Mouse (Mus musculus): ENCODE results near the gene Themis. TPM values are rescaled to one million over a fixed set of nuclear protein-coding genes. Genes with fewer than 3 reads are reported as not detected.
A peak's percentile ranks its signal among the peaks of the same experiment; 100 is the strongest.

The Themis gene
- polyA plus RNA-seq, 1 experiment = not detected

GRCm38 (mm10) chr10:28673931-28674330 lies 5.8 kb downstream of the Themis start:
- Histone ChIP-seq H3K27ac (ENCODE audit: insufficient read depth, low read length) (no peak overlapping the region), H3K4me3 (ENCODE audit: insufficient read depth, low read length) (no peak overlapping the region), H3K4me1 (ENCODE audit: control insufficient read depth, insufficient read depth, low read length) (no peaks in the 10 kb centered on the region)
- no peak for TF ChIP-seq CTCF (IDR thresholded peaks at IDR 0.05; ENCODE audit: extremely low read depth, insufficient read depth, low read length)
- no peak for TF ChIP-seq POLR2A (IDR thresholded peaks at IDR 0.05; ENCODE audit: extremely low read depth, insufficient read depth, low read length)

GRCm38 (mm10) chr10:28675337-28675736 lies 7.2 kb downstream of the Themis start:
- Histone ChIP-seq H3K27ac (ENCODE audit: insufficient read depth, low read length) (no peak overlapping the region), H3K4me3 (ENCODE audit: insufficient read depth, low read length) (no peak overlapping the region), H3K4me1 (ENCODE audit: control insufficient read depth, insufficient read depth, low read length) (no peaks in the 10 kb centered on the region)
- TF ChIP-seq POLR2A (IDR thresholded peaks at IDR 0.05; ENCODE audit: extremely low read depth, insufficient read depth, low read length) (no peak), CTCF (IDR thresholded peaks at IDR 0.05; ENCODE audit: extremely low read depth, insufficient read depth, low read length) (no peak)

GRCm38 (mm10) chr10:28694981-28695380 lies 26.8 kb downstream of the Themis start:
- no peak for TF ChIP-seq POLR2A (IDR thresholded peaks at IDR 0.05; ENCODE audit: extremely low read depth, insufficient read depth, low read length)
- no peak for TF ChIP-seq CTCF (IDR thresholded peaks at IDR 0.05; ENCODE audit: extremely low read depth, insufficient read depth, low read length)
- Histone ChIP-seq H3K4me1 (ENCODE audit: control insufficient read depth, insufficient read depth, low read length) (no peaks in the 10 kb centered on the region), H3K27ac (ENCODE audit: insufficient read depth, low read length) (no peak overlapping the region), H3K4me3 (ENCODE audit: insufficient read depth, low read length) (no peak overlapping the region)

GRCm38 (mm10) chr10:28696032-28696431 lies 27.9 kb downstream of the Themis start:
- no peak for TF ChIP-seq POLR2A (IDR thresholded peaks at IDR 0.05; ENCODE audit: extremely low read depth, insufficient read depth, low read length)
- H3K4me1 ChIP-seq (ENCODE audit: control insufficient read depth, insufficient read depth, low read length) = no peaks in the 10 kb centered on the region
- H3K27ac ChIP-seq (ENCODE audit: insufficient read depth, low read length) = no peak overlapping the region
- no peak overlapping the region for H3K4me3 ChIP-seq (ENCODE audit: insufficient read depth, low read length)

GRCm38 (mm10) chr10:28698175-28698574 lies 30.0 kb downstream of the Themis start:
- no peak for TF ChIP-seq CTCF (IDR thresholded peaks at IDR 0.05; ENCODE audit: extremely low read depth, insufficient read depth, low read length)
- TF ChIP-seq POLR2A (IDR thresholded peaks at IDR 0.05; ENCODE audit: extremely low read depth, insufficient read depth, low read length) = no peak
- Histone ChIP-seq H3K27ac (ENCODE audit: insufficient read depth, low read length) (no peak overlapping the region), H3K4me3 (ENCODE audit: insufficient read depth, low read length) (no peak overlapping the region), H3K4me1 (ENCODE audit: control insufficient read depth, insufficient read depth, low read length) (no peaks in the 10 kb centered on the region)

- TF ChIP-seq POLR2A (IDR thresholded peaks at IDR 0.05; ENCODE audit: extremely low read depth, insufficient read depth, low read length) (no peak), CTCF (IDR thresholded peaks at IDR 0.05; ENCODE audit: extremely low read depth, insufficient read depth, low read length) (no peak)
- no peak overlapping the region for H3K27ac ChIP-seq (ENCODE audit: insufficient read depth, low read length)
- no peak overlapping the region for H3K4me3 ChIP-seq (ENCODE audit: insufficient read depth, low read length)
- H3K4me1 ChIP-seq (ENCODE audit: control insufficient read depth, insufficient read depth, low read length) = no peaks in the 10 kb centered on the region
Measured at GRCm38 (mm10) chr10:28721828-28722227, 53.7 kb downstream of the Themis start.

- TF ChIP-seq POLR2A (IDR thresholded peaks at IDR 0.05; ENCODE audit: extremely low read depth, insufficient read depth, low read length) (no peak), CTCF (IDR thresholded peaks at IDR 0.05; ENCODE audit: extremely low read depth, insufficient read depth, low read length) (no peak)
- no peak overlapping the region for H3K4me3 ChIP-seq (ENCODE audit: insufficient read depth, low read length)
- H3K4me1 ChIP-seq (ENCODE audit: control insufficient read depth, insufficient read depth, low read length) = no peaks in the 10 kb centered on the region
- no peak overlapping the region for H3K27ac ChIP-seq (ENCODE audit: insufficient read depth, low read length)
Measured at GRCm38 (mm10) chr10:28723266-28723665, 55.1 kb downstream of the Themis start.

GRCm38 (mm10) chr10:28730122-28730521 lies 62.0 kb downstream of the Themis start:
- Histone ChIP-seq H3K4me1 (ENCODE audit: control insufficient read depth, insufficient read depth, low read length) (no peaks in the 10 kb centered on the region), H3K4me3 (ENCODE audit: insufficient read depth, low read length) (no peak overlapping the region), H3K27ac (ENCODE audit: insufficient read depth, low read length) (no peak overlapping the region)
- TF ChIP-seq CTCF (IDR thresholded peaks at IDR 0.05; ENCODE audit: extremely low read depth, insufficient read depth, low read length) (peak; percentile 47), POLR2A (IDR thresholded peaks at IDR 0.05; ENCODE audit: extremely low read depth, insufficient read depth, low read length) (no peak)

- no peak overlapping the region for H3K4me3 ChIP-seq (ENCODE audit: insufficient read depth, low read length)
- TF ChIP-seq CTCF (IDR thresholded peaks at IDR 0.05; ENCODE audit: extremely low read depth, insufficient read depth, low read length) = no peak
- no peak for TF ChIP-seq POLR2A (IDR thresholded peaks at IDR 0.05; ENCODE audit: extremely low read depth, insufficient read depth, low read length)
- no peak overlapping the region for H3K27ac ChIP-seq (ENCODE audit: insufficient read depth, low read length)
- H3K4me1 ChIP-seq (ENCODE audit: control insufficient read depth, insufficient read depth, low read length) = no peaks in the 10 kb centered on the region
Measured at GRCm38 (mm10) chr10:28737953-28738352, 69.8 kb downstream of the Themis start.

GRCm38 (mm10) chr10:28746426-28746825 lies 78.3 kb downstream of the Themis start:
- no peaks in the 10 kb centered on the region for H3K4me1 ChIP-seq (ENCODE audit: control insufficient read depth, insufficient read depth, low read length)
- H3K27ac ChIP-seq (ENCODE audit: insufficient read depth, low read length) = no peak overlapping the region
- TF ChIP-seq CTCF (IDR thresholded peaks at IDR 0.05; ENCODE audit: extremely low read depth, insufficient read depth, low read length) (no peak), POLR2A (IDR thresholded peaks at IDR 0.05; ENCODE audit: extremely low read depth, insufficient read depth, low read length) (no peak)
- H3K4me3 ChIP-seq (ENCODE audit: insufficient read depth, low read length) = no peak overlapping the region

- H3K4me1 ChIP-seq (ENCODE audit: control insufficient read depth, insufficient read depth, low read length) = no peaks in the 10 kb centered on the region
- no peak overlapping the region for H3K27ac ChIP-seq (ENCODE audit: insufficient read depth, low read length)
- H3K4me3 ChIP-seq (ENCODE audit: insufficient read depth, low read length) = no peak overlapping the region
- no peak for TF ChIP-seq POLR2A (IDR thresholded peaks at IDR 0.05; ENCODE audit: extremely low read depth, insufficient read depth, low read length)
- no peak for TF ChIP-seq CTCF (IDR thresholded peaks at IDR 0.05; ENCODE audit: extremely low read depth, insufficient read depth, low read length)
Measured at GRCm38 (mm10) chr10:28753321-28753720, 85.2 kb downstream of the Themis start.
